Mouse (Mus musculus) bone marrow, adult 2 months (tissue): Measurements from ENCODE around the gene Aven.

ENCODE experiments used
- CTCF ChIP-seq: fragments of 200-500 bp; IDR thresholded peaks from 2 replicates; pipeline ENCODE4 v1.5.1; 2011; ENCODE audit warnings: low read length, control low read depth; ENCODE audit not compliant: control insufficient read depth, insufficient read depth
- POLR2A ChIP-seq: fragments of 200-500 bp; IDR thresholded peaks from 2 replicates; pipeline ENCODE4 v1.6.1; 2011; ENCODE audit warnings: low read depth, mild to moderate bottlenecking, control low read depth, low read length, borderline replicate concordance; ENCODE audit not compliant: control insufficient read depth

DNA sequence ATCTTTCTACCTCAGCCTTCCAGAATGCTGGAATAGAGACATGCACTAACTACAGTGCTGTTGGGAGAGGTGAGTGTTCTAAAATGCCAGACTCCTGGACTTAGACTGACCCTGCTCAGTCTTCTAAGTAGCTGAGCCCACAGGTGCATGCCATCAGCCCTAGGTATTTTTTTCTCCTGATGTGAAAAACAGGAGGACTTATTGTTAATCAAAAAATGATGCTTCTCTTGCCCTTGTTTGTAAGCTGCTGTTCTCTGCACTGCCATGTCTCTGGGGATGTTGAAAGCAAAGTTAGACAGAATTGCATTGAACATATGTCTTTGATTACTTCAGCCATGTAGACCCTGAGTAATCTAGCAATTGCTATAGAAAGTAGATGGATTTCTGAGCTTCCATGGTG is 64.7 kb downstream of the Aven start:
- no peak for TF ChIP-seq POLR2A
- TF ChIP-seq CTCF: no peak
